Mouse (Mus musculus) adrenal gland, postnatal 14 days (tissue): ENCODE data around the gene Olfr204. TPM values are rescaled to one million over a fixed set of nuclear protein-coding genes. Genes with fewer than 3 reads are reported as not detected.
"Not testable (repeated sequence)": the region's sequence is repeated elsewhere in the genome, so short reads cannot be mapped to it uniquely, and the experiment has no call there.

Experiments used
- DNase-seq: peaks from one replicate; pipeline ENCODE4 v3.0.0; 2021; ENCODE audit warnings: mixed read lengths
- long read RNA-seq, 2 experiments: library from polyadenylated mRNA; stranded (forward); transcript quantifications; one replicate each; pipeline ENCODE4 v2.0.0; 2021
- total RNA-seq: library from RNA; stranded (reverse); gene quantifications from 2 replicates; pipeline ENCODE4 v1.2.3, GENCODE M21; 2021

The Olfr204 gene
- total RNA-seq: 0.07 TPM in 1 of 2 replicates, not detected in the other
- long read RNA-seq, experiment 1: 0 reads
- long read RNA-seq, experiment 2: 0 reads

GRCm38 (mm10) chr16:59318148-59318547 lies at the start of gene Olfr204:
Gene Olfr204, minus strand, starts transcription at chr16:59318248.
- DNase-seq: no peak

DNA sequence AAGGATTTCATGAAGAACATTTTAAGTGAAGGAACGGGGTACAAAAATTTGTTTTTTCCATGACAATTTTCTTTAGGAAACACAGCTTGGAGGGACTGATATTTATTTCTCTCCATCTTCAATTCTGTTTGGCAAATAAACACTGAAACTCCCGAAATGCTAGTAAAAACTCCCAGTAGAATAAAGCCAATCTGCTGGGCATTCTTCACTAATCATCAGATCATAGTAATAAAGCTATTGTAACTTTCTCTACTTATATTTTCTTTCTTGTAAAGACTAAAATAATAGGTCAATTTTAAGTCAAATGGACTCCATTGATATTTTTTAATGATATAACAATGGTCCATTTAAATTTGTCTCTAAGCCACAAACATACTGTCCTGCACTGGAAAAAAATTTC lies 45.8 kb upstream of the Olfr204 start, which contains the start of gene Olfr209:
TSS of gene Olfr209 (minus strand) at position 101 of the 400 bp plus-strand sequence.
- no peak for DNase-seq

- no peak for DNase-seq
These were observed 31.1 kb upstream of the Olfr204 start, which contains the start of gene Olfr206 for GRCm38 (mm10) chr16:59349146-59349545. Gene Olfr206, minus strand, starts transcription at chr16:59349246.

- DNase-seq: no peak
These were observed 13.0 kb upstream of the Olfr204 start, which contains the start of gene Olfr205 for GRCm38 (mm10) chr16:59331038-59331437. Gene Olfr205, minus strand, starts transcription at chr16:59331138.

DNA sequence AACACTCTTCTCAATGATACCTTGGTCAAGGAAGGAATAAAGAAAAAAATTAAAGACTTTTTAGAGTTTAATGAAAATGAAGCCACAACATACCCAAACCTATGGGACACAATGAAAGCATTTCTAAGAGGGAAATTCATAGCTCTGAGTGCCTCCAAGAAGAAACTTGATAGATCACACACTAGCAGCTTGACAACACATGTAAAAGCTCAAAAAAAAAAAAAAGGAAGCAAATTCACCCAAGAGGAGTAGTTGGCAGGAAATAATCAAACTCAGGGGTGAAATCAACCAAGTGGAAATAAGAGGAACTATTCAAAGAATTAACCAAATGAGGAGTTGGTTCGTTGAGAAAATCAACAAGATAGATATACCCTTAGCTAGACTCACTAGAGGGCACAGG lies 5.2 kb upstream of the Olfr204 start:
- DNase-seq: not testable (repeated sequence)

DNA sequence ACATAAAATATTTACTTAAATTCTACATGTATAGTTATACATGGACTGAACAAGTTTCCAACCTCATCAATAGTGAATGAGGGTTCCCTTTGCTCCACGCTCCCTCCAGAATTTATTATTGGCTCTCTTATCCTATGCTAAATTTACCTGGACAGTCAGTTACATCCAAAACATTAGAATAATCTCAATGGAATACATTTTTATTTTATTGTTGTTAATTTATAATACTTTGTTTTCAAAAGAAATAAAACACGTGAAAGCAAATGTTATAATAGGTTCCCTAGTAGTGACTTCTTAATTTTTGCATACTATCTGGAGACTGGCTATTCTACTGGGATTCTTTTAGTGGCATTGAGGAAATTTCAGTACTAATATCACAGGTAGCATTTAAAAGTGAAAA lies 19.5 kb downstream of the Olfr204 start, which contains the start of gene Olfr203:
TSS of gene Olfr203 (plus strand) at position 301 of the 400 bp plus-strand sequence.
- DNase-seq: no peak

DNA sequence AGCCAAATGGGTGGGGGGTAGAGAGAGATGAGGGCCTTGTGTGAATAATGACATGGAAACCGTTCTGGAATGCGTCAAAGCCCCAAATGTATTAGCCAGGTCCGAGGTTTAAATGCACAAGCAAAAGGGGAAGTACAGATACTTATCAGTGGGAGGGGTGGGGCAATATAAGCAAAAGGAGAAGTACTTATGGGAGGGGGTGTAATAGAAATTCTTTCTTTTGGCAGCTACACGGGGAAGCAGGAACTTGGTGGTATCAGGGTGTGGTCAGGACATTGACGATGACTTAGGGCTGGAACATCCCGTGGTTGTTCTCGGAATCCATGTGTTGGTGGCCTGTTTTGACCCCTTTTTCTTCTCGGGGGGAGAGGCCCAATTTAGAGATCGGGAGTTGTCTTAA lies 30.5 kb downstream of the Olfr204 start:
- DNase-seq: not testable (repeated sequence)

- DNase-seq: no peak
These were observed 31.4 kb downstream of the Olfr204 start, which contains the start of gene Olfr202 for GRCm38 (mm10) chr16:59286693-59287092. Gene Olfr202, minus strand, starts transcription at chr16:59286793.

- no peak for DNase-seq
These were observed 34.6 kb downstream of the Olfr204 start for GRCm38 (mm10) chr16:59283476-59283875.

- DNase-seq: no peak
These were observed 37.5 kb downstream of the Olfr204 start for GRCm38 (mm10) chr16:59280542-59280941.

- not testable (repeated sequence) for DNase-seq
These were observed 45.5 kb downstream of the Olfr204 start, which contains the start of gene Olfr201 for GRCm38 (mm10) chr16:59272532-59272931. Gene Olfr201, minus strand, starts transcription at chr16:59272632.

DNA sequence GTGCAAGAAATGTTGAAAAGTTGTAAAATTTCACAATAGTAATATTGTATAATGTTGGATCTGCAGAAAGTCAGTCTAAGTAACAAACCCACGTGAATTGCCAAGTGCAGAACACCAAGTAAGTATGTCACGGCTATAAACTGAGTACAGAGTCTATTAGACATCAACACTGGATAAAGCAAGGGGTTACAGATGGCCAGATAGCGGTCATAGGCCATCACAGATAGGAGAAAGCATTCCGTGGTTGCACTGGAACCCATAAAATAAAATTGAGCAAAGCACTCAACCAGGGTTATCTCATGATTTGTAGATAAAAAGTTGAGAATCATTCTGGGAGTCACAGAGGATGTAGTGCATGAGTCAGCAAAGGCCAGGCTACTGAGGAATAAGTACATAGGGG lies 49.0 kb downstream of the Olfr204 start:
- not testable (repeated sequence) for DNase-seq

Other genes starting within 250 kb of the Olfr204 start
- not detected in 2 replicates for gene Olfr190, start 240.2 kb downstream of the Olfr204 start, total RNA-seq
- gene Olfr191, start 228.4 kb downstream of the Olfr204 start, total RNA-seq: not detected in 2 replicates
- not detected in 2 replicates for gene Olfr193, start 206.4 kb downstream of the Olfr204 start, total RNA-seq
- not detected in 2 replicates for gene Olfr194, start 197.2 kb downstream of the Olfr204 start, total RNA-seq
- not detected in 2 replicates for gene Olfr195, start 171.2 kb downstream of the Olfr204 start, total RNA-seq
- gene Olfr196, start 147.8 kb downstream of the Olfr204 start, total RNA-seq: not detected in 2 replicates
- not detected in 2 replicates for gene Olfr198, start 114.7 kb downstream of the Olfr204 start, total RNA-seq
- not detected in 2 replicates for gene Olfr199, start 98.5 kb downstream of the Olfr204 start, total RNA-seq
- not detected in 2 replicates for gene Olfr201, start 45.6 kb downstream of the Olfr204 start, total RNA-seq
- gene Olfr202, start 31.5 kb downstream of the Olfr204 start, total RNA-seq: not detected in 2 replicates
- gene Olfr203, start 19.4 kb downstream of the Olfr204 start, total RNA-seq: not detected in 2 replicates
- not detected in 2 replicates for gene Olfr205, start 12.9 kb upstream of the Olfr204 start, total RNA-seq
- not detected in 2 replicates for gene Olfr206, start 31.0 kb upstream of the Olfr204 start, total RNA-seq
- not detected in 2 replicates for gene Olfr209, start 45.7 kb upstream of the Olfr204 start, total RNA-seq
- not detected in 2 replicates for gene Gabrr3, start 89.1 kb upstream of the Olfr204 start, total RNA-seq
- gene Riox2, start 153.5 kb upstream of the Olfr204 start, total RNA-seq: 21.2 and 25.8 TPM in 2 replicates